Mouse (Mus musculus) olfactory bulb, adult 2 months (tissue): Measurements from ENCODE around the gene Pcsk1.

Experiments
- CTCF ChIP-seq: fragments of 200-500 bp; IDR thresholded peaks from 2 replicates; pipeline ENCODE4 v1.5.1; 2012; ENCODE audit warnings: low read depth, mild to moderate bottlenecking, low read length, moderate library complexity; ENCODE audit not compliant: insufficient read depth
- POLR2A ChIP-seq: fragments of 200-500 bp; IDR thresholded peaks from 2 replicates; pipeline ENCODE4 v1.6.1; 2012; ENCODE audit warnings: mild to moderate bottlenecking, low read depth, low read length, moderate library complexity; ENCODE audit not compliant: insufficient read depth

GRCm38 (mm10) chr13:75163408-75163807 is 73.8 kb downstream of the Pcsk1 start:
- TF ChIP-seq CTCF (no peak), POLR2A (no peak)
